Mouse (Mus musculus) kidney, adult 2 months (tissue): ENCODE results near the gene Fgfr1op2.

ENCODE experiments used
- CTCF ChIP-seq: fragments of 200-500 bp; conservative IDR thresholded peaks from 2 replicates; pipeline ENCODE4 v1.5.1; 2011; ENCODE audit warnings: low read depth, mild to moderate bottlenecking, control low read depth, low read length, moderate library complexity, mixed read lengths; ENCODE audit not compliant: insufficient read depth, insufficient read length
- POLR2A ChIP-seq: fragments of 200-500 bp; IDR thresholded peaks from one replicate; pipeline ENCODE4 v1.6.1; 2011; ENCODE audit warnings: low read depth, low read length, control low read depth

- TF ChIP-seq CTCF (no peak), POLR2A (no peak)
Observed at GRCm38 (mm10) chr6:146537111-146537510, 39.9 kb upstream of the Fgfr1op2 start.
